Mouse (Mus musculus): ENCODE measurements around the gene P3h1. TPM values are rescaled to one million over a fixed set of nuclear protein-coding genes. Genes with fewer than 3 reads are reported as not detected.
"Not testable (repeated sequence)": the region's sequence is repeated elsewhere in the genome, so short reads cannot be mapped to it uniquely, and the experiment has no call there.

The P3h1 gene
- total RNA-seq, 2 experiments from 2014 or later = 0.42 to 5.6 TPM

GRCm38 (mm10) chr4:119261087-119261713 lies 28.5 kb downstream of the P3h1 start:
- no peak for ATAC-seq (replicated peaks; ENCODE audit: low FRiP score, poor library complexity, severe bottlenecking)

- no peak for ATAC-seq (replicated peaks; ENCODE audit: low FRiP score, poor library complexity, severe bottlenecking)
Observed at GRCm38 (mm10) chr4:119262483-119262882, 29.8 kb downstream of the P3h1 start.

- ATAC-seq (replicated peaks; ENCODE audit: low FRiP score, poor library complexity, severe bottlenecking) = no peak
Observed at GRCm38 (mm10) chr4:119263459-119263858, 30.7 kb downstream of the P3h1 start.

- ATAC-seq (replicated peaks; ENCODE audit: low FRiP score, poor library complexity, severe bottlenecking) = no peak
Observed at GRCm38 (mm10) chr4:119266606-119267005, 33.9 kb downstream of the P3h1 start.

- ATAC-seq (replicated peaks; ENCODE audit: low FRiP score, poor library complexity, severe bottlenecking) = 0 out of 2 replicates have a peak, but pooled peaks have one; percentile 20
Observed at GRCm38 (mm10) chr4:119274627-119275026, 41.9 kb downstream of the P3h1 start.

- no peak for ATAC-seq (replicated peaks; ENCODE audit: low FRiP score, poor library complexity, severe bottlenecking)
Observed at GRCm38 (mm10) chr4:119275226-119275625, 42.5 kb downstream of the P3h1 start.

- no peak for ATAC-seq (replicated peaks; ENCODE audit: low FRiP score, poor library complexity, severe bottlenecking)
Observed at GRCm38 (mm10) chr4:119275726-119276125, 43.0 kb downstream of the P3h1 start.

GRCm38 (mm10) chr4:119278784-119279183 lies 46.1 kb downstream of the P3h1 start:
- not testable (repeated sequence) for ATAC-seq (replicated peaks; ENCODE audit: low FRiP score, poor library complexity, severe bottlenecking)

GRCm38 (mm10) chr4:119284861-119285260 lies 52.1 kb downstream of the P3h1 start:
- no peak for ATAC-seq (replicated peaks; ENCODE audit: low FRiP score, poor library complexity, severe bottlenecking)

GRCm38 (mm10) chr4:119285336-119285735 lies 52.6 kb downstream of the P3h1 start:
- ATAC-seq (replicated peaks; ENCODE audit: low FRiP score, poor library complexity, severe bottlenecking) = no peak

GRCm38 (mm10) chr4:119291921-119292320 lies 59.2 kb downstream of the P3h1 start:
- no peak for ATAC-seq (replicated peaks; ENCODE audit: low FRiP score, poor library complexity, severe bottlenecking)

- ATAC-seq (replicated peaks; ENCODE audit: low FRiP score, poor library complexity, severe bottlenecking) = peak; percentile 66
Observed at GRCm38 (mm10) chr4:119292771-119293573, 60.3 kb downstream of the P3h1 start.

GRCm38 (mm10) chr4:119293574-119294258 lies 61.0 kb downstream of the P3h1 start:
- peak; percentile 30; the same call in 1 of the 2 replicates for ATAC-seq (replicated peaks; ENCODE audit: low FRiP score, poor library complexity, severe bottlenecking)

GRCm38 (mm10) chr4:119294415-119295133 lies 61.9 kb downstream of the P3h1 start, which contains the start of gene Ybx1:
Ybx1 (minus strand) TSS chr4:119294604.
- ATAC-seq (replicated peaks; ENCODE audit: low FRiP score, poor library complexity, severe bottlenecking) = peak; percentile 97

GRCm38 (mm10) chr4:119295134-119295453 lies 62.4 kb downstream of the P3h1 start:
- ATAC-seq (replicated peaks; ENCODE audit: low FRiP score, poor library complexity, severe bottlenecking) = no peak

- no peak for ATAC-seq (replicated peaks; ENCODE audit: low FRiP score, poor library complexity, severe bottlenecking)
Observed at GRCm38 (mm10) chr4:119297361-119297760, 64.6 kb downstream of the P3h1 start.
